Mouse (Mus musculus): ENCODE results near the gene Zrsr1. TPM values are rescaled to one million over a fixed set of nuclear protein-coding genes. Genes with fewer than 3 reads are reported as not detected.
A peak's percentile ranks its signal among the peaks of the same experiment; 100 is the strongest.

The Zrsr1 gene
- polyA plus RNA-seq, 1 experiment from 2014 or later = 2.5 TPM

DNA sequence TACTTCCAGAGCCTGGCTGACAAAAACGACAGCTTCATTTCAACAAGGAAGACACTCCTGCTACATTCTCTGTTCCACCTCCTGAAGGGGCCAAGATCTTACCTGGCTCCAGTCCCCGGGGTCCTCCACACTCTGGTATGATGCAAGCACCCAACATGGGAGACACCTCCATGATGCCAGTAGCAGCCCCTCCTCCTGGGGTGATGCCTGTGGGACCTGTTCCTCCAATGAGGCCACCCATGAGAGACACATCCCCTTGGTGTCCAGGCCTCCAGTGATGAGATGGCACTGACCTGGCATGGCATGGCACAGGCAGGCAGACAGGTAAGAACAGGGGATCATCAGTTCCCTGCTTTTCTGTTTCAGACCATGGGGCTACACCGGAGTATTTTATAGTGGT is 6.4 kb downstream of the Zrsr1 start:
- Histone ChIP-seq H3K9me3 (no peaks in the 10 kb centered on the region), H3K36me3 (peaks cover 7% of the 10 kb centered on the region; the same call in 1 of the 2 replicates), H3K4me1 (peaks cover 16% of the 10 kb centered on the region), H3K9ac (no peak overlapping the region), H3K4me2 (no peak overlapping the region), H3K27ac (no peak overlapping the region), H3K4me3 (replicated peaks) (no peak overlapping the region), H3K27me3 (replicated peaks) (no peaks in the 10 kb centered on the region)
- no peak for ATAC-seq (ENCODE audit: insufficient read depth, low FRiP score, low read depth)
- 84% methylated on average over 3 of the region's 3 CpGs for WGBS

- no peak overlapping the region for H3K27ac ChIP-seq
- no peak overlapping the region for H3K4me2 ChIP-seq
- H3K36me3 ChIP-seq = peaks cover 7% of the 10 kb centered on the region; the same call in 1 of the 2 replicates
- H3K27me3 ChIP-seq (replicated peaks) = no peaks in the 10 kb centered on the region
- H3K4me3 ChIP-seq (replicated peaks) = no peak overlapping the region
- H3K9ac ChIP-seq = no peak overlapping the region
- WGBS = 52% methylated on average over 1 of the region's 1 CpGs
- H3K4me1 ChIP-seq = peaks cover 16% of the 10 kb centered on the region
- ATAC-seq (ENCODE audit: insufficient read depth, low FRiP score, low read depth) = no peak
- no peaks in the 10 kb centered on the region for H3K9me3 ChIP-seq
Measured at GRCm38 (mm10) chr11:22978711-22979110, 6.9 kb downstream of the Zrsr1 start.

- 0 out of 2 replicates have a peak, but pooled peaks cover 4% of the 10 kb centered on the region for H3K36me3 ChIP-seq
- ATAC-seq (ENCODE audit: insufficient read depth, low FRiP score, low read depth) = no peak
- H3K9me3 ChIP-seq = no peaks in the 10 kb centered on the region
- peaks cover 13% of the 10 kb centered on the region for H3K4me1 ChIP-seq
- H3K27me3 ChIP-seq (replicated peaks) = no peaks in the 10 kb centered on the region
- no peak overlapping the region for H3K27ac ChIP-seq
- no peak overlapping the region for H3K9ac ChIP-seq
- H3K4me3 ChIP-seq (replicated peaks) = no peak overlapping the region
- H3K4me2 ChIP-seq = no peak overlapping the region
- 73% methylated on average over 1 of the region's 1 CpGs for WGBS
Measured at GRCm38 (mm10) chr11:22979221-22979620, 7.4 kb downstream of the Zrsr1 start.

DNA sequence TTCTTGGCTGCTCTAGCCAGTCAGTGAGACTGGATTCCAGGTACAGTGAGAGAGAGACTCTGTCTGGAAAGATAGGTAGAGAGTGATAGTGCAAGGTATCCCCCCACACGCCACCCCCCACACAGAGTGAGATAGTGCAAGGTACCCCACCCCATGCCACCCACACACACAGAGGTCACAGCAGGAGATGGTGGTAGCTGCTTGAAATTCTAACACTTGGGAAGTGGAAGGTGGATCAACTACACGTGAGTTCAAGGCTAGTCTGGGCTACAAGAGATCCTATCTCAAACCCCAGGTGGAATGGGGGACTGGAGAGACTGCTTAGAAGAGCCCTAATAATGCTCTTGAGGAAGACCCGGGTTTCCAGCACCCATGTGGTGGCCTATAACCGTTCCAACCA is 9.2 kb downstream of the Zrsr1 start:
- Histone ChIP-seq H3K9me3 (no peaks in the 10 kb centered on the region), H3K4me1 (peaks cover 9% of the 10 kb centered on the region), H3K4me3 (replicated peaks) (peak overlapping the region; percentile 85), H3K27ac (no peak overlapping the region; the same call in 1 of the 2 replicates), H3K36me3 (0 out of 2 replicates have a peak, but pooled peaks cover 4% of the 10 kb centered on the region), H3K4me2 (peak overlapping the region; percentile 78), H3K27me3 (replicated peaks) (no peaks in the 10 kb centered on the region), H3K9ac (peak overlapping the region; percentile 63; the same call in 1 of the 2 replicates)
- ATAC-seq (ENCODE audit: insufficient read depth, low FRiP score, low read depth) = no peak
- WGBS = 42% methylated on average over 4 of the region's 4 CpGs

- Histone ChIP-seq H3K27ac (peak overlapping the region; percentile 99), H3K36me3 (0 out of 2 replicates have a peak, but pooled peaks cover 4% of the 10 kb centered on the region), H3K4me3 (replicated peaks) (peak overlapping the region; percentile 85), H3K9me3 (no peaks in the 10 kb centered on the region), H3K4me2 (peak overlapping the region; percentile 78), H3K9ac (peak overlapping the region; percentile 63), H3K27me3 (replicated peaks) (no peaks in the 10 kb centered on the region), H3K4me1 (peaks cover 9% of the 10 kb centered on the region)
- peak; percentile 10; the same call in 1 of the 2 replicates for ATAC-seq (ENCODE audit: insufficient read depth, low FRiP score, low read depth)
- WGBS = 2% methylated on average over 12 of the region's 12 CpGs
Measured at GRCm38 (mm10) chr11:22981543-22981950, 9.7 kb downstream of the Zrsr1 start.

- peak; percentile 91 for ATAC-seq (ENCODE audit: insufficient read depth, low FRiP score, low read depth)
- Histone ChIP-seq H3K27me3 (replicated peaks) (no peaks in the 10 kb centered on the region), H3K4me1 (peaks cover 9% of the 10 kb centered on the region), H3K36me3 (0 out of 2 replicates have a peak, but pooled peaks cover 4% of the 10 kb centered on the region), H3K27ac (peak within 1 kb of the TSS; percentile 99), H3K9me3 (no peaks in the 10 kb centered on the region), H3K4me2 (peak within 1 kb of the TSS; percentile 78), H3K4me3 (replicated peaks) (peak within 1 kb of the TSS; percentile 85), H3K9ac (peak within 1 kb of the TSS; percentile 63)
- WGBS = 3% methylated on average over 42 of the region's 42 CpGs
Measured at GRCm38 (mm10) chr11:22981984-22982757, 10.4 kb downstream of the Zrsr1 start, which contains the start of the genes Gm28048 and Commd1. TSS of gene Gm28048 (minus strand) at chr11:22982090. TSS of gene Commd1 (minus strand) at chr11:22982382.

DNA sequence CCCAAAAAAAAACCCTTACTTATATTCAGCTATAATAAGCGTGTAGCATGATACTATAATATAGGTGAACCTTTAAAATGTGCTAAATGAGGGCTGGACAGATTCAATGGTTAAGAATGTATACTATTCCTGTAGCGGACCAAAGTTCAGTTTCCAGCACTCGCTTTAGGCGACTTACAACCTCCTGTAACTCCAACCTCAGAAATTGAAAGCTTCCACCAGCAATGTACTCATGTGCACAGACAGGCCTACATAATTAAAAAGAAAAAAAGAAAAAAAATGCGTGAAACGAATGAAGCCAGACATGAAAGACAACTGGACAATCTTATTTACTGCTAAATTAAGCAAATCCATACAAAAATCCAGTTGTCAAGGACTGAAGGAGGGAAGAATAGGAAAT is 11.0 kb downstream of the Zrsr1 start:
- 76% methylated on average over 6 of the region's 6 CpGs for WGBS
- H3K9ac ChIP-seq = no peak overlapping the region
- H3K27me3 ChIP-seq (replicated peaks) = no peaks in the 10 kb centered on the region
- H3K4me2 ChIP-seq = no peak overlapping the region
- no peak for ATAC-seq (ENCODE audit: insufficient read depth, low FRiP score, low read depth)
- H3K4me1 ChIP-seq = peaks cover 9% of the 10 kb centered on the region
- no peak overlapping the region for H3K27ac ChIP-seq
- H3K36me3 ChIP-seq = no peaks in the 10 kb centered on the region
- H3K4me3 ChIP-seq (replicated peaks) = no peak overlapping the region
- no peaks in the 10 kb centered on the region for H3K9me3 ChIP-seq

GRCm38 (mm10) chr11:22985510-22985909 is 13.7 kb downstream of the Zrsr1 start:
- no peaks in the 10 kb centered on the region for H3K36me3 ChIP-seq
- H3K27ac ChIP-seq = no peak overlapping the region
- H3K4me1 ChIP-seq = peaks cover 8% of the 10 kb centered on the region
- ATAC-seq (ENCODE audit: insufficient read depth, low FRiP score, low read depth) = no peak
- H3K9ac ChIP-seq = no peak overlapping the region
- no peaks in the 10 kb centered on the region for H3K27me3 ChIP-seq (replicated peaks)
- no peak overlapping the region for H3K4me3 ChIP-seq (replicated peaks)
- no peaks in the 10 kb centered on the region for H3K9me3 ChIP-seq
- WGBS = 65% methylated on average over 3 of the region's 3 CpGs
- no peak overlapping the region for H3K4me2 ChIP-seq

GRCm38 (mm10) chr11:22987357-22987756 is 15.6 kb downstream of the Zrsr1 start:
- no peak for ATAC-seq (ENCODE audit: insufficient read depth, low FRiP score, low read depth)
- Histone ChIP-seq H3K9ac (no peak overlapping the region), H3K27ac (no peak overlapping the region), H3K9me3 (no peaks in the 10 kb centered on the region), H3K4me2 (no peak overlapping the region), H3K4me3 (replicated peaks) (no peak overlapping the region), H3K4me1 (peaks cover 8% of the 10 kb centered on the region), H3K36me3 (0 out of 2 replicates have a peak, but pooled peaks cover 3% of the 10 kb centered on the region), H3K27me3 (replicated peaks) (no peaks in the 10 kb centered on the region)
- 35% methylated on average over 2 of the region's 2 CpGs for WGBS

DNA sequence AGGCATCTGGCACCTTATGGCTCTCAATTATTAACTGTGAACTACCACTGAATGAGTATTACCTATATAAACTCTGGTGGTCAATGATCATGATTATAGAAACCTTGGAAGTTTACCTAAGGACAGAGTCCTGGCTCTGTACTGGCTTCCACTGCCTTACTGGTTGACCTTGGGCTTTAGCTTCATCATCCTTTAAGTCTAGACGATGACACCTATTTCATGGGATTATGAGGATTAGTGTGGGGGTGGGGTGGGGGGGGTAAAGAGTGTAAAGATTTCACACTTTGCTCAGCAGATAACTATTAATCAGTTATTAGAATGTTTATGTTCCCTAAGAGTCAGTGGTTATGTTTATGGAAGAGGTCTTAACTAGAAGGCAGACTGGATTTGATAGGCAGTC is 18.0 kb downstream of the Zrsr1 start:
- Histone ChIP-seq H3K27me3 (replicated peaks) (no peaks in the 10 kb centered on the region), H3K27ac (peak overlapping the region; percentile 89), H3K4me2 (peak overlapping the region; percentile 86), H3K9ac (no peak overlapping the region), H3K36me3 (peaks cover 10% of the 10 kb centered on the region), H3K4me1 (peaks cover 8% of the 10 kb centered on the region), H3K9me3 (no peaks in the 10 kb centered on the region), H3K4me3 (replicated peaks) (peak overlapping the region; percentile 88)
- no peak for ATAC-seq (ENCODE audit: insufficient read depth, low FRiP score, low read depth)
- WGBS = 34% methylated on average over 1 of the region's 1 CpGs

- peak within 1 kb of the TSS; percentile 85 for H3K9ac ChIP-seq
- H3K4me3 ChIP-seq (replicated peaks) = peak within 1 kb of the TSS; percentile 88
- peak; percentile 97 for ATAC-seq (ENCODE audit: insufficient read depth, low FRiP score, low read depth)
- peak within 1 kb of the TSS; percentile 89 for H3K27ac ChIP-seq
- no peaks in the 10 kb centered on the region for H3K27me3 ChIP-seq (replicated peaks)
- H3K9me3 ChIP-seq = no peaks in the 10 kb centered on the region
- H3K4me1 ChIP-seq = peaks cover 8% of the 10 kb centered on the region
- peak within 1 kb of the TSS; percentile 86 for H3K4me2 ChIP-seq
- under 1% methylated on average over 66 of the region's 66 CpGs for WGBS
- peaks cover 14% of the 10 kb centered on the region for H3K36me3 ChIP-seq
Measured at GRCm38 (mm10) chr11:22990393-22991126, 18.8 kb downstream of the Zrsr1 start, which contains the start of gene Cct4. TSS of gene Cct4 (plus strand) at chr11:22990519.
